Mouse (Mus musculus) hindbrain, embryonic 12.5 days (tissue): ENCODE measurements around the gene Prph2. TPM values are rescaled to one million over a fixed set of nuclear protein-coding genes. Genes with fewer than 3 reads are reported as not detected.

Experiments
- ATAC-seq: fragments of 200-750 bp; cut with Nextera tagmentation; 2 replicates; pipeline ENCODE4 v1.8.0; 2017; ENCODE audit warnings: moderate TSS enrichment; ENCODE audit not compliant: low FRiP score
- H3K27ac ChIP-seq: fragments of 300-500 bp; sonication (generic); 2 replicates; pipeline ENCODE4 v1.5.1; 2016; ENCODE audit warnings: mild to moderate bottlenecking
- H3K27me3 ChIP-seq: fragments of 300-500 bp; sonication (generic); 2 replicates; pipeline ENCODE4 v1.6.1; 2016; ENCODE audit warnings: mild to moderate bottlenecking
- H3K36me3 ChIP-seq: fragments of 300-500 bp; sonication (generic); 2 replicates; pipeline ENCODE4 v1.6.1; 2016; ENCODE audit warnings: mild to moderate bottlenecking
- H3K4me1 ChIP-seq: fragments of 300-500 bp; sonication (generic); 2 replicates; pipeline ENCODE4 v1.6.1; 2016
- H3K4me2 ChIP-seq: fragments of 300-500 bp; sonication (generic); replicated peaks from 2 replicates; pipeline ENCODE4 v1.6.1; 2016; ENCODE audit warnings: mild to moderate bottlenecking
- H3K4me3 ChIP-seq: fragments of 300-500 bp; sonication (generic); 2 replicates; pipeline ENCODE4 v1.5.1; 2016; ENCODE audit warnings: mild to moderate bottlenecking
- H3K9ac ChIP-seq: fragments of 300-500 bp; sonication (generic); 2 replicates; pipeline ENCODE4 v1.6.1; 2016; ENCODE audit warnings: mild to moderate bottlenecking, moderate library complexity
- H3K9me3 ChIP-seq: fragments of 300-500 bp; sonication (generic); replicated peaks from 2 replicates; pipeline ENCODE4 v1.6.1; 2016; ENCODE audit warnings: mild to moderate bottlenecking
- WGBS: fragments of 180-500 bp; shearing (Covaris S2); methylation state at CpG from one replicate; pipeline ENCODE4 v1.1.7; 2016; 5-methylcytosine and 5-hydroxymethylcytosine counted together
- polyA plus RNA-seq: library from polyadenylated mRNA; unstranded; fragments of >200 nt; fragmentation: Nextera tagmentation; extraction: Ambion mirVana; gene quantifications from 2 replicates; pipeline ENCODE4 v1.2.1, GENCODE M21; 2016

Prph2 gene
- not detected in 2 replicates for polyA plus RNA-seq

DNA sequence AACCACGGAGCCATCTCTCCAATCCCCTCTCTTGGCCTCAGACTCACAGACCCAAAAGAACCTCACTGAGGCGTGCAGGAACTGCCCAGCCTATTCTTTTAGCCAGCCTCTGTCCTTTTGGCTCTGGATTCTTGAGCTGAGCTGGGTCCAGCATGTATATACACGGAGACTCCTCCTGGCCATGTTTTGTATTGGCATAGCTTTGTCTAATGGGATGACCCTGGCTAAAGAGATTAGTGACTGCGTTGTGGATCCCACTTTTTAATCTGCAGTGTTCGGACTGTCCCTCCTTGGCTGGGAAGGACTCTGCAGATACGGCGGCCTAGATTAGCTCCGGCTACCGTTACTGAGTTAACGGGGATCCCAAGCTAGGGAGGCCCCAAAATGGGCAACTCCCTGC lies at the start of gene Prph2:
Prph2 (plus strand) TSS at position 274 of the 400 bp plus-strand sequence.
- Histone ChIP-seq H3K9ac (no peak within 1 kb of the TSS), H3K9me3 (no peaks in the 10 kb centered on the region; the same call in 1 of the 2 replicates), H3K4me1 (peaks cover 6% of the 10 kb centered on the region; the same call in 1 of the 2 replicates), H3K27ac (no peak within 1 kb of the TSS), H3K4me3 (no peak within 1 kb of the TSS), H3K27me3 (no peaks in the 10 kb centered on the region), H3K4me2 (no peak within 1 kb of the TSS), H3K36me3 (no peaks in the 10 kb centered on the region)
- 89% methylated on average over 10 of the region's 10 CpGs for WGBS
- no peak for ATAC-seq

DNA sequence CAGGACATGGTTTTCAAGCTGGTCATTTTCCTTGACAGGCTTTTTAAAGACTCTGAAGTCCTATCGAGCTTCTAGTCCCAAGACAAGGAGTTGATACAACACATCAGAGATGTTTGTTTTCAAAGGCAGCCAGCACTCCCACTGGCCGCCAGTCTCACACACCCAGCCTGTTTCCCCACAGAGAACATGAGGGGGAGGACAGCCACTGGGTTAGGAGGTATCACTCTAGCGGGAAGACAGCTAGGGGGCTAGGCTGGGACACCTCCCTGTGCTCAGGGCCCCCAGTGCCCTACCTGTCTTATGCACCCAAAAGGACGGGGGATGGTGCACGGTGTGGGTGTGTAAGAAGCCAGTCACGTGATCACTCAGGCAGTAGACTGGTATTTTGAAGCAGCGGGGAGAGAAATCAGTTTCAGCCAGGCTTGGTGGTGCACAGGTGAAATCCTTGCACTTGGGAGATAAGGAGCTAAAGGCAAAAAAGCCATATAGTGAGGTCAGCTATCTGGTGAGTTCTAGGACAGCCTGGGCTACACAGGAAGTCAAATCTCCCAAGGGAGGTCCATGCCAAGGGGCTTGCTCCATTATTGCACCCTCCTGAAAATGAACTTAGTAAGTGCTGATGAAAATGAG lies 45.6 kb upstream of the Prph2 start:
- 72% methylated on average over 7 of the region's 7 CpGs for WGBS
- no peak overlapping the region for H3K9ac ChIP-seq
- no peaks in the 10 kb centered on the region for H3K9me3 ChIP-seq
- no peak overlapping the region for H3K27ac ChIP-seq
- ATAC-seq = no peak
- H3K27me3 ChIP-seq = no peaks in the 10 kb centered on the region
- H3K4me2 ChIP-seq = no peak overlapping the region
- no peaks in the 10 kb centered on the region; the same call in 1 of the 2 replicates for H3K4me1 ChIP-seq
- H3K4me3 ChIP-seq = no peak overlapping the region
- H3K36me3 ChIP-seq = no peaks in the 10 kb centered on the region

DNA sequence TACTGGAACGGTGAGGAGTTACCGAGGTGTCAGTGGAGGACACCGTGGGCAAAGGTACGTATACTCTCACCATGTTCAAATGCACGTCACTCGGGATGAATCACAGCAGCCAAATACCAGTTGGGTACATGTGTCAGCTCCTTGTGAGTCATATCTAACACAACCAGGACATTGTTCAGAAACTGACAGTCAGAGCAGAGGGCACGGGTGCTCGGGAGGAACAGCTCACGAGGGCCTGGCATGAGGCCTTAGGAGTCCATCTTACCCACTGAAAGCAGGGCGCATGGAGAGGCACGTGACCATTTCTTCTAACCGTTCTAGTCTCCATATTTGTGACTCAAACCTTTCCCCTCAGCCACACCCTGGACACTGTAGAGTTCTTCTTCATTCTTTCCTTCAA lies 43.4 kb upstream of the Prph2 start:
- Histone ChIP-seq H3K9me3 (no peaks in the 10 kb centered on the region), H3K4me1 (no peaks in the 10 kb centered on the region), H3K9ac (no peak overlapping the region), H3K4me3 (no peak overlapping the region), H3K36me3 (no peaks in the 10 kb centered on the region), H3K27me3 (no peaks in the 10 kb centered on the region), H3K4me2 (no peak overlapping the region), H3K27ac (no peak overlapping the region)
- 90% methylated on average over 12 of the region's 12 CpGs for WGBS
- no peak for ATAC-seq

DNA sequence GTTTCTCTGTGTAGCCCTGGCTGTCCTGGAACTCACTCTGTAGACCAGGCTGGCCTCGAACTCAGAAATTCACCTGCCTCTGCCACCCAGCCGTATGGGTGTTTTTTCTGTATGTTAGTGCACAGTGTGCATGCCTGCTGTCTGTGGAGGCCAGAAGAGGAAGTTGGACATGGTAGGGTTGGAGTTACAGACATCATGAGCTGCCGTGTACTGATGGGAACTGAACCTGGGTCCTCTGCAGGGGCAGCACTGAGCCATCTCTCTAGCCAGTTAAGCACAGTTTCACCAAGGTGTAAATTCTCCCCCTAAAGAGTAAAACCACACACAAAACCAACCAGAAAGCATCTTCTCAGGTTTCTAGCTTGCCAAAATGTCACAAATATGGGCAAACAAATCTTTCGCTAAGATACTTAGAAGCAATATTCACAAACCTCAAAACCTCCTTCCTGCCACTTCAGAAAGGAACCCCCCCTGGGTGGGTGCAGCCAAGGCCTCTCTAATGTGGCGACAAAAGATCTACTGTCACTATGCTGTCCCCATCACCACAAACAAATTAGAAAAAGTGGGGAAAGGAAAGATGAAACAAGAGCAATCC lies 40.0 kb upstream of the Prph2 start:
- no peak overlapping the region for H3K9ac ChIP-seq
- H3K9me3 ChIP-seq = no peaks in the 10 kb centered on the region
- H3K4me1 ChIP-seq = peaks cover 7% of the 10 kb centered on the region
- no peak overlapping the region for H3K4me2 ChIP-seq
- no peak overlapping the region for H3K4me3 ChIP-seq
- H3K36me3 ChIP-seq = no peaks in the 10 kb centered on the region
- over 99% methylated on average over 5 of the region's 5 CpGs for WGBS
- no peak for ATAC-seq
- no peaks in the 10 kb centered on the region for H3K27me3 ChIP-seq
- no peak overlapping the region for H3K27ac ChIP-seq

DNA sequence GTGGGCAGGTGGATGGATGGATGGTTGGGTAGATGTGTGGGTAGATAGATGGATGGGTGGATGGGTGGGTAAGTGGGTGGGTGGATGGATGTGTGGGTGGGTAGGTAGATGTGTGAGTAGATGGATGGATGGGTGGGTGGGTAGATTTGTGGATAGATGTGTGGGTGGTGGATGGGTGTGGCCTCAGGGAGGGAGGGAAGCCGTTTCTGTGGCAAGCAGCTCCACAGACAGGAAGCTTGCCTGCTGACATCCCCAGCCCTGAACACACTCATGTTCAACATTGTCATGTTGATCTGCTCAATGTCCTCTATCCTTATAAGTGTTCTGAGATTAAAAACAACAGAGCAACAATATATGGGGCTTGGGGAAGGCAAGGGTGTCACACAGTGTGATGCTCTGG lies 39.3 kb upstream of the Prph2 start:
- H3K4me3 ChIP-seq = no peak overlapping the region
- H3K4me1 ChIP-seq = peaks cover 7% of the 10 kb centered on the region
- no peak overlapping the region for H3K4me2 ChIP-seq
- H3K9me3 ChIP-seq = no peaks in the 10 kb centered on the region
- no peaks in the 10 kb centered on the region for H3K27me3 ChIP-seq
- H3K9ac ChIP-seq = no peak overlapping the region
- no peaks in the 10 kb centered on the region for H3K36me3 ChIP-seq
- no peak for ATAC-seq
- WGBS = 47% methylated on average over 1 of the region's 1 CpGs
- no peak overlapping the region for H3K27ac ChIP-seq

DNA sequence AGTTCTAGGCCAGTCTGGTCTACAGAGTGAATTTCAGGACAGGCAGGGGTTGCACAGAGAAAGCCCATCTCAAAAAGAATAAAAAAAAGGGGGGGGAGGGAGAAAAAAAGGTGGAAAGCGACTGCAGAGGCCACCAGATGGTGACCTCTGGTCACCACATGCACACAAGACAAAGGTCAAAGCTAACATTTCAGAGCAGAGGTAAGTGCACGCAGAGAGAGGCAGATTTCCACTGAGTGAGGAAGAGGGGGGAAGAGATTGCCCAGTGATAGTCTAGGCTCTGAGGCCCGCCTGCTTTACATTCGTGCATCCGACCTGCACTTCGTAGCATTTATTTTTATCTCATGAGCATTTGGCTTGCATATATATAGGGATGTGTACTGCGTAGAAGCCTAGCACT lies 37.5 kb upstream of the Prph2 start:
- Histone ChIP-seq H3K36me3 (no peaks in the 10 kb centered on the region), H3K4me3 (no peak overlapping the region), H3K27me3 (no peaks in the 10 kb centered on the region), H3K9me3 (no peaks in the 10 kb centered on the region), H3K4me1 (peaks cover 10% of the 10 kb centered on the region), H3K27ac (no peak overlapping the region), H3K4me2 (no peak overlapping the region), H3K9ac (no peak overlapping the region)
- no peak for ATAC-seq
- 76% methylated on average over 7 of the region's 7 CpGs for WGBS

DNA sequence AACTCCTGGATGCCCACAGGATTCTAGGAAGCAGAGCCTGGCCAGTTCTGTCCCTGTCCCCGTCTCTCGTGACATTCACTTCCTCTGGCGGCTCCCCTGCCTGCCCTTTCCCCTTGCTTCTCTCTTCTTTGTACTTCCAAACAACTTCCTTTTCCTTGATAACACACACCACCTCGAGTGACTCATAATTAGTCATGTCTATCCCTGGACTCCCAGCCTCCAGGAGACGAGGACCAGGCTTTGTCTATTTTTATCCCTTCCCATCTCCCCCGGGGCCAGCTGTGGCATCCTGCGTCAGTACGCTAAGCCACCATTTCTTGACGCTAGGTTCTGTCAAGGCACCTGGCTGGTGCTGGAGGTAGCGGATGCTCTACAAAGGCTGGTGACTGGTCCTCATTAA lies 36.1 kb upstream of the Prph2 start:
- no peak overlapping the region for H3K4me2 ChIP-seq
- H3K36me3 ChIP-seq = no peaks in the 10 kb centered on the region
- H3K9me3 ChIP-seq = no peaks in the 10 kb centered on the region
- H3K4me1 ChIP-seq = peaks cover 10% of the 10 kb centered on the region
- WGBS = 41% methylated on average over 10 of the region's 10 CpGs
- no peaks in the 10 kb centered on the region for H3K27me3 ChIP-seq
- no peak overlapping the region; the same call in 1 of the 2 replicates for H3K27ac ChIP-seq
- H3K4me3 ChIP-seq = no peak overlapping the region
- no peak for ATAC-seq
- H3K9ac ChIP-seq = no peak overlapping the region

DNA sequence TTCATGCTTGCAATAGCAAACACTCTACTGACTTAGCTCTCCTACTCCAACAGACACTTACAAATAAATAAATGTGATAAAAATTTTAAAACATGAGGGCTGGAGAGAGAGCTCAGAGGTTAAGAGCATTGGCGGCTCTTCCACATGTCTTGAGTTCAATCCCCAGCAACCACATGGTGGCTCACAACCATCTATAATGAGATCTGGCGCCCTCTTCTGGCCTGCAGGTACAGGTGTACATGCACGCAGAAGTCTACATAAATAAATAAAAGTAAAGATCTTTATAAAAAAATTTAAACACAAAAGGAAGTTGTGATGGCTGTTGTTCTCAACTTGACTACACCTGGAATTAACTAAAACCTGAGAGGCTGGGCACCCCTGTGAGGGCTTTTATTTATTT lies 34.6 kb upstream of the Prph2 start:
- H3K4me3 ChIP-seq = no peak overlapping the region
- no peak overlapping the region for H3K4me2 ChIP-seq
- 62% methylated on average over 3 of the region's 3 CpGs for WGBS
- H3K9ac ChIP-seq = no peak overlapping the region
- no peaks in the 10 kb centered on the region for H3K36me3 ChIP-seq
- no peak for ATAC-seq
- no peaks in the 10 kb centered on the region for H3K27me3 ChIP-seq
- H3K9me3 ChIP-seq = no peaks in the 10 kb centered on the region
- no peak overlapping the region for H3K27ac ChIP-seq
- H3K4me1 ChIP-seq = peaks cover 14% of the 10 kb centered on the region

DNA sequence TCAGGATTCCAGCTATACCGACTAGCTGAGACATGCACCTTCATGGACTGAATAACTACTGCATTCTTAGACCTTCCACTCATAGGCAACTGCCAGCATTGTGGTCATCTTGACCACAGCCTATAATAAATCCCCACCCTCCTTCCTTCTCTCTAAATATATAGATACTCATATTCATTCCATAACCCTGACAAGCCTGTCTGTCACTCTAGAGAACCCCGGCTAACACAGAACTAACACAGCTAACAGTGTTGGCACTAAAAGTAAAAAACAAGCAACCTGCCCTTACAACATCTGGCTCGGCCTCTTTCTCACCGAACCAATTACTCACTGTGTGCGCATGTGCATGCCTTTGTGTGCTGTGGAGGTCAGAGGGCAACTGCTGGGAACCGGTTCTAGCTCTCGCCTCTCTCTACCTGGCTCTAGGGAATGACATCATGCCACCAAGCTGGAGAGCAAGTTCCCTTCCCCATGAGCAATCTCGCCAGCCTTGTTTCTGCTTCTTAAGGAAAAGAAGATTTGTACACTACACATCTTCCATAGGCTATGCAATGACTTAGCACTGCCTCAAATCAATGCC lies 33.8 kb upstream of the Prph2 start:
- Histone ChIP-seq H3K9ac (no peak overlapping the region), H3K27me3 (no peaks in the 10 kb centered on the region), H3K9me3 (no peaks in the 10 kb centered on the region), H3K4me3 (no peak overlapping the region), H3K36me3 (no peaks in the 10 kb centered on the region), H3K27ac (no peak overlapping the region; the same call in 1 of the 2 replicates), H3K4me2 (no peak overlapping the region), H3K4me1 (peaks cover 14% of the 10 kb centered on the region)
- ATAC-seq = no peak
- 70% methylated on average over 8 of the region's 8 CpGs for WGBS

DNA sequence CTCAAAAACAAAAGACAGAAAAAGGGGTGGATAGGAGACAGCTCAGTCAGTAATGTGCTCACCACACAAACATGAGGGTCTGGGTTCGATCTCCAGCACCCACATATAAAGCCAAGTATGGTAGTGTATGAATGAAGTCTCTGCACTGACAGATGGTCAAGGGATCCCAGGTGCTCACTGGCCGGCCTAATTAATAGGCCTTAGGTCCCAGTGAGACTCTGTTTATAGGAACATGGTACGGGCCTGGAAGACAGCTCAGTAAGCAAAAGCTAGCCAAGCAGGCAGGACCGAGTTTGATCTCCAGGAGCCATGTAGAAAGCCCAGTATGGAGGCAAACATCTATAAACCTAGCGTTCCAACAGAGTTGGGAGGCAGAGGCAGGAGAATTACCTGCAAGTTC lies 33.2 kb upstream of the Prph2 start:
- Histone ChIP-seq H3K4me3 (no peak overlapping the region), H3K27ac (no peak overlapping the region), H3K27me3 (0 out of 2 replicates have a peak, but pooled peaks cover 2% of the 10 kb centered on the region), H3K4me1 (peaks cover 14% of the 10 kb centered on the region), H3K36me3 (no peaks in the 10 kb centered on the region), H3K9ac (no peak overlapping the region), H3K4me2 (no peak overlapping the region), H3K9me3 (no peaks in the 10 kb centered on the region)
- no peak for ATAC-seq
- WGBS = 79% methylated on average over 5 of the region's 5 CpGs

DNA sequence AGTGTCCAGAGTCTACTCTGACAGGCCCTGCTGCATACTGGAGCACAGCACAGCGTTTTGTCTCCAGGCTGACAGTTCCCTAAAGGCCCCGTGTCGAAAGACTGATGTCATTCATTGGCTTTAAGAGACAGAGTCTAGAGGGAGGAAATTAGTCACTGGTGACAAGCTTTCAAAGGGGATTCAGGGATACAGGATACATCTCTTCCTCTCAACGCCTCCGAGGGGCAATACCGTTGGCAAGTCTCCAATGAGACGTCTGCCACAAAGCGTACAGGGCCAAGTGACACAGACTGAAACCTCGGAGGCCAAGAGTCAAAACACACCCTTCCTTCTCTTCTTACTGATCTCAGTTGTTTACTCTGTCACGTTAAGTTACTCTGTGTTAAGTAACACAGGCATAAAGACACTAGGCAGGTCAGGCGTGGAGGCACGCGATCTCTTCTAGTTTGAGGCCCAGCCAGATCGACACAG lies 30.4 kb upstream of the Prph2 start:
- no peaks in the 10 kb centered on the region for H3K36me3 ChIP-seq
- H3K4me1 ChIP-seq = peaks cover 6% of the 10 kb centered on the region; the same call in 1 of the 2 replicates
- H3K27me3 ChIP-seq = 0 out of 2 replicates have a peak, but pooled peaks cover 3% of the 10 kb centered on the region
- ATAC-seq = peak; percentile 50; the same call in 1 of the 2 replicates
- H3K4me2 ChIP-seq = no peak overlapping the region
- peak overlapping the region; percentile 52 for H3K27ac ChIP-seq
- WGBS = 45% methylated on average over 14 of the region's 14 CpGs
- H3K9ac ChIP-seq = no peak overlapping the region
- no peaks in the 10 kb centered on the region for H3K9me3 ChIP-seq
- no peak overlapping the region for H3K4me3 ChIP-seq

DNA sequence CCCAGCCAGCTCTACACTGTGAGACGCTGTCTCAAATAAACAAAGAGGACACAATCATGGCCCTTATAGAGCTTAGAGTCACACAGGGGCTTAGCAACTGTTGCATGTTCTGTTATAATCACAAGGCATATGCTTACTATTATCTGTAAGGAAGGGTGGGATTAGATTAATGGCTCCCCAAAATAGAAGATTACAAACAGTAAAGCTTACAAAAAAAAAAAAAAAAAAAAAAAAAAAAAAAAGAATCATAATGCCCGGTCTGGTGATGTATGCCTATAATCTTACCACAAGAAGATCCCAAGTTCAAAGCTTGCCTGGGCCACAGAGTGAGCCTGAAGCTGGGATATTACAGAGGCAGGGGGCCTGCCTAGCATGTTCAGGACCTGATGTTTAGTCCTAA lies 29.9 kb upstream of the Prph2 start:
- no peak overlapping the region for H3K9ac ChIP-seq
- no peaks in the 10 kb centered on the region for H3K36me3 ChIP-seq
- 0 out of 2 replicates have a peak, but pooled peaks cover 3% of the 10 kb centered on the region for H3K27me3 ChIP-seq
- H3K4me2 ChIP-seq = no peak overlapping the region
- WGBS = 77% methylated on average over 2 of the region's 2 CpGs
- no peak overlapping the region for H3K4me3 ChIP-seq
- no peaks in the 10 kb centered on the region for H3K9me3 ChIP-seq
- ATAC-seq = no peak
- no peak overlapping the region for H3K27ac ChIP-seq
- peaks cover 6% of the 10 kb centered on the region; the same call in 1 of the 2 replicates for H3K4me1 ChIP-seq
